Mouse (Mus musculus) layer of hippocampus, adult 18-20 months (tissue): ENCODE measurements around the gene Atp1a4. TPM values are rescaled to one million over a fixed set of nuclear protein-coding genes. Genes with fewer than 3 reads are reported as not detected.

ENCODE experiments used
- DNase-seq, 2 experiments: peaks; one replicate each; pipeline ENCODE4 v3.0.0; 2022; ENCODE audit warnings: low spot score in 2 of 2
- long read RNA-seq: library from polyadenylated mRNA; stranded (forward); transcript quantifications from one replicate; pipeline ENCODE4 v2.0.0, GENCODE M21; 2021
- total RNA-seq, 2 experiments: library from RNA; stranded (reverse); gene quantifications; 2 replicates each; pipeline ENCODE4 v1.2.3; 2021

Gene Atp1a4
- total RNA-seq = not detected
- long read RNA-seq = 0 reads

DNA sequence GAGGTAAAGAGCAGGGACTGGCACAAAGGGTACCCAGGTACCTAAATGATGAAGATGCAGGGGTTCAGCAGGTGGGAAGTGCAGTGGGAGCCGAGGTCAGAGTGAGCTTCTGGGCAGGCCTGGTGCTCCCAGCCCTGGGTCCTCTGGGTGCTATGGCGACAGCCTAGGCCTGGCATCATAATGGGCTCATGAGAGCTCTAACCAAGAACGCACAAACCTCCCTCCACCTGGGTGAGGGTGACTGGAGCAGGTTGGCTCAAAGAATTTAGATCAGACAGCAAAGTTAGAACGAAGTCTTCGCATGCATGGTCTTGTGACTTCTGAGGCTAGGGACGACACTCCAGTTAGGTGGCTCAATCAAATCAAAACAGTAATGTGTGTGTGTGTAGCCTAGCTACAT is at the start of gene Atp1a4:
Gene Atp1a4 (minus strand): TSS at position 101 of the 400 bp plus-strand sequence.
- no peak for DNase-seq

- DNase-seq = no peak
Measured at GRCm38 (mm10) chr1:172307936-172308335, 49.7 kb upstream of the Atp1a4 start.

GRCm38 (mm10) chr1:172306885-172307284 is 48.7 kb upstream of the Atp1a4 start:
- DNase-seq = peak in 1 of 2 experiments; percentile 77

DNA sequence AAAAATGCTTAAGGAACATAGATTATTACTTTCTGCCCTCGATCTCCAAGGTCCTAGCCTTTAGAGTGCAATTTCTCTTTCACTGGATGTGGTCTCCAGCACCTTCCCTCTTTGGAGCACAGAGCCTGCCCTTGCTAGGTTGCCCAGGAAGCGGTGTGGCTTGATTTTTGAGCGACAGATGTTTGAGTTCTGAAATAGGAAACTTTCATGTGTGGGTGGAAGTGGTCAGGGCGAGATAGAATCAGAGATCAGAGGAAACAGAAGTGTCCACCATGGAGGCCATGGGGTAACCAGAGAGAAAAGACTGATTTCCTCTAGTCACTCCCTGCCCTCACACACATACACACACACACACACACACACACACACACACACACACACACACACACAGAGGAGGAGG is 48.0 kb upstream of the Atp1a4 start:
- DNase-seq = no peak

DNA sequence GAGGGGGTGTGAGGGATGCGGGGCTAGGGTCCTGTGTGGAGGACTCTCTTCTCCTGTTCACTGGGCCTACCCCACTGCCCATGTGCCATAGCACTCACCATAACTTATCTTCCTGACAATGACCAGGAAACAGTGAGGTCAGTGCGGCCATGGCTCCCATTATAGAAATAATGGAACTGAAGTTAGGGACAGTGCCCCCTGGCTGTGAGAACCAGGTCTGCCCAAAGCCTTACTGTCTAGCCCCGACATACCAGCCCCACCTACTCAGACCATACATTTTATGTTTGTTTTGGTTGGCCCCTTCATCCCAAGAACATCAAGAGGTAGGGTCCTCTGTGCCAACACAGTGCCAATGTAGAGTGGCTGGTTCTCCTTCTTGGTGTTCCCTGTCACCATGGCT is 47.4 kb upstream of the Atp1a4 start:
- no peak for DNase-seq

- no peak for DNase-seq
Measured at GRCm38 (mm10) chr1:172305153-172305552, 46.9 kb upstream of the Atp1a4 start.

GRCm38 (mm10) chr1:172304443-172304842 is 46.2 kb upstream of the Atp1a4 start:
- DNase-seq = no peak

DNA sequence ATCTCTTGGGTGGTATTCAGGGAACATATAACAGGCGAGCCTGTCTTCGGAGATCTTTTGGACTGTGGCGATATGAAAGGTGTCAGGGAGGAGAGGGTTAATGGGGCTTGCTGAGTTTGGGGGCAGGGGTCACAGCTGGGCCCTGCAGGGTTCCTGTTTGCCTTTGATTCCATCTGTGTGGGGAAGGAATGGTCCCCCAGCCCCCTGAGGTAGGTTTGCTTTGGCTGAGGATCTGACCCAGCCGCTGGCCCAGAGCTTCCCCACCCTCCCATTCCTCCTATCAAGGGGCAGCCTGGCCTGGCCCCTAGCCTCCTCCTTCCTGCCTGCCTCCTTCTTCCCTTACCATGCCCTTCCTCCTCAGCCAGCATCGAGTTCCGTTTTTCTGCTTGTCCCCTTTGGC is 44.6 kb upstream of the Atp1a4 start:
- no peak for DNase-seq

GRCm38 (mm10) chr1:172302311-172302710 is 44.1 kb upstream of the Atp1a4 start:
- no peak for DNase-seq

GRCm38 (mm10) chr1:172301180-172301579 is 43.0 kb upstream of the Atp1a4 start:
- no peak for DNase-seq

- no peak for DNase-seq
Measured at GRCm38 (mm10) chr1:172300247-172300646, 42.0 kb upstream of the Atp1a4 start.

GRCm38 (mm10) chr1:172299528-172299927 is 41.3 kb upstream of the Atp1a4 start:
- no peak for DNase-seq

DNA sequence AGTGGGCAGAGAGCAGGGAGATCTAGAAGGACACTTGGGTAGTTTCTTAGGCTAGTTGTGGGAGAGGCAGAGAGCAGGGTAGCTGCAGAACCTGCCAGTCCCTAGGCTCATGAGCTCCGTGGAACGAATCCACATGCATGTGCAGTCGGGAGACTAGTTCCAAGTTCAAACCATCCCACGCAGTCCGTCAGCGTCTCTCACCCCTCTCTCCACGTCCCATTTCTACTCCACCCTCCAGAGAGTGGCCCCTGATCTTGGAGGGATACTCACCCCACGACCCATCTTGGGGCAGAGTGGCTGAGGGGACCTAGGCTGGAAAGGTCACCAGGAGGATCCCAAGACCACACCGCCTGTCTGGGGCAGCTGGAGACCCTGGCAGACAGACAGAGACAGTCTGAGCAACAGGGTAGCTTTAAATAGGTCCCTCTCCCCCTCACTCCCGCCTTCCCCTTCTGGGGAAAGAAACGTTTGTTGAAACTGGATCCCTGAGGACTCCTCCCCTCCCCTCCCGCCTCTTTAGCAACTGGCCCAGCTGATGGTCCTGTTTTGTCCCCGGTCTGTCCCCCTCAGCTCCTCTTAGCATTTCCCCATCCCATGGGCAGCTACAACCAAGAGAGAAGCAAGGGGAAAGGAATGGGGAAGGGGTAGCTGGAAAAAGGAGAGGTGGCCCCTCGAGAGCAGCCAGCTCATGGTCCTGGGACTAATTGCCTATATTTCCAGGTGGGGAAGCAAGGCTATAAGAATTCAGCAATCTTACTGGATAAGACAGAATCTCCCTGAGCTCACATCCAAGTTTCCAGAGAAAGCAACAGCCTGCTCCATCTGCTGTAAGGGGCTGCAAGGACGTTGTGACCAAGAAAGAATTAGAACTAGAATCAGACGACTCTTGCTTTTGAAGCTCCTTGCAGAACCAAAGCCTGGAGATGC is 39.7 kb upstream of the Atp1a4 start, which contains the start of gene Atp1a2:
Gene Atp1a2 (minus strand): TSS at position 454 of the 927 bp plus-strand sequence.
- peak in 1 of 2 experiments; percentile 74 for DNase-seq

GRCm38 (mm10) chr1:172296816-172297510 is 38.7 kb upstream of the Atp1a4 start:
- no peak for DNase-seq

GRCm38 (mm10) chr1:172295751-172296197 is 37.6 kb upstream of the Atp1a4 start:
- peak in 1 of 2 experiments; percentile 63 for DNase-seq

DNA sequence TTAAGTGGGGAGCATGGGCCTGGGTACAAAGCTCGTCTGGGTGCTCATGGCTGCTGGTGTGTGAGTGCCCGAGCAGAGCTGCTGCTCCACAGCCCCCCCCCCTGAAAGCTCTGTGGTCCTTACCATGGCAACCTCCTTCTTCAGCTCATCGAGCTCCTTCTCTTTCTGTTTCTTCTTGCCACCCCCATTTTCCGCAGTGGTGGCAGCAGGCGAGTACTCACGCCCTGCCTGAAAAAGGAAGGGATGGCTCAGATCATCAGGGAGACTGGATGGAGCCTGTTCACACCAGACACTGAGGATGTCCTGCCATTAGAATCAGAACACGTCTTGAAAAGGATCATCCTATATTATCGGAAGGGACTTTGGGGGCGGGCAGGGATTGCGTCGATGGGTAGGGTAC is 35.2 kb upstream of the Atp1a4 start:
- DNase-seq = no peak

DNA sequence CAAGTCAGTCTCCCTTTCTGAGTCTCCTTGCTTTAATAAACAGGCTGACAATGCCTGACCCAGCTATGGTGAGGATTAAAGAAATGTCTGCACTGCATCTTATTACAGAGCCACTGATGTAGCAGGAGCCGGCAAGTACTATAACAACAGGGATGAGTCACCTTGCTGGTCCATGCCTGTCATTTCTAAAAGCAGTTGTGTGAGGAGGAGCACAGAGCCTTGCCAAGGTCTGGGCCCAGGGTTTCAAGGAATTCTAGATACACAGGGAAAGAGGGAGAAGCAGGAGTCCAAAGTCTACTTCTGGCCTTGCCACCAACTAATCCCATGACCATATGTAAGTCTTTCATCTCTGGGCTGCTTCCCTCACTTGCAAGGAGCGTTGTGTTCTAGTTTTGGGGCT is 34.7 kb upstream of the Atp1a4 start:
- DNase-seq = no peak

DNA sequence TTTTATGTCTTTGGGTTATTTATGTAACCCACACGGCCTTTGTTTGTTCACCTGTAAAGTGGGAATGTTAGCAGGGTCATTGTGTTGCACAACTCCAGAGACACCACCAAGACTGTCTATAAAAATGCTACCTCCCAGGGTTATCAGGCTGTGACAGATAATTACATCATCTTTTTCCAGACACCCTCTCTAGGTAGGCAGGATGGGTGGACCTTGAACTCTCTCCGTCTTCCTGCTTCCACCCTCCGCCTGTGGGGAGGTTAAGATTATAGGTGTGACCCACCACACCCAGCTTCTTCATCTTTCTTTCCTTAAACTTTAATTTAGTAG is 31.4 kb upstream of the Atp1a4 start:
- DNase-seq = no peak

DNA sequence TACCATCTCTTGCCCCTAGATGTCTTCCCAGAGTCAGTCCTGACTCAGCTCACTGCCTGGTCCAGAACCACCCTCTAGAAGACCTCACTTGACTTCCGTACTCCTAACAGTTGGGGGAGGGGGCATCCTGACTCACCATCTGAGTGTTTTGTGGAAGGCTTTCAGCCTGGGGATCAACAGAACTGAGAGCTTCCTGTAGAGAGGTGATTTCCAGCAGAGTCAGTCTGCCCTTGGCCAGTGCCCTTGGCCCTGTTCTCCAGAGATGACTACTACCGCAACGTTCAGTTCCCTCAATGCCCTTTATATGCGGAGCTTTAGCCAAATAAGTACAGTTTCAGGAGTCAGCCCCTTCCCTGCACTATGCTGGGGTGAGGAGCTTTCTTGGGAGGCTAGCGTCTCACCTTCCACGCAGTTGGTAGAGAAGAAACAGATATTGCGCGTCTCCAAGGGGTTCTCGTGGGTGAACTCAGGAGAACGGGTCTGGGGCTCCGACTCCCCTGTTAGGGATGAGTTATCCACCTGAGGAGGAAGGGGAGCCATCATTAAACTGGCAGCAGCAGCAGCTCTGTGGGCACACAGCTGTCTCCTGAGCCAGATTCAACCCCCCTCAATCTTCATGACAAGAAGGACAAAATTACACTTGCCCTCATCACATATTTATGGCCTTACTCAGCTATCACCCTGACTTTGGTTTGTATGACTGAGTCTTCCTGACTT is 30.8 kb upstream of the Atp1a4 start:
- no peak for DNase-seq

- no peak for DNase-seq
Measured at GRCm38 (mm10) chr1:172286740-172287139, 28.5 kb upstream of the Atp1a4 start.

DNA sequence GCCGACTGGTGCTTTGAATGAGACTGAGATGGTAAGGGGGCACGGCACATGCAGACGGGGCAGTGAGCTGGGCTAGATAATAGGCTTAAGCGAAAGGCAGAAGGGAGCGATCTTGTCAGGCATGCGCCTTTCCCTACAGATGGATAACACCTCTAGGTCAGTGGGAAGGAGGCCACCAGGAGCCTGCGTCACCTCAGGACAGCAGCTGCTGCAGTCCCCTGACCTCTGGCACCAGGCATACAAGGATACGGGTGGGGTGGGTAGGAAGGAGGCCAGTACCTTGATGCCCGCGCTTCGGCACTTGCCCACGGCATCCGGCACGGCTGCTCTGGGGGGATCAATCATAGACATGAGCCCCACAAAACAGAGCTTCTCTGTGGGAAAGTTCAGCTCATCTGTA is 26.0 kb upstream of the Atp1a4 start:
- DNase-seq = no peak

- DNase-seq = no peak
Measured at GRCm38 (mm10) chr1:172283073-172283472, 24.9 kb upstream of the Atp1a4 start.
